Mouse (Mus musculus): ENCODE data around the gene Tifab. TPM values are rescaled to one million over a fixed set of nuclear protein-coding genes. Genes with fewer than 3 reads are reported as not detected.
A peak's percentile ranks its signal among the peaks of the same experiment; 100 is the strongest.

Gene Tifab
- polyA plus RNA-seq, 1 experiment, result 20.8 TPM

- peaks cover 30% of the 10 kb centered on the region; the same call in 1 of the 2 replicates for H3K4me1 ChIP-seq (ENCODE audit: control insufficient read depth, insufficient read depth, insufficient read length)
- peak in 1 of 2 experiments; percentile 37 for DNase-seq (ENCODE audit: low read depth in 1 of 2, low spot score in 2 of 2)
- no peaks in the 10 kb centered on the region for H3K27me3 ChIP-seq (ENCODE audit: control insufficient read depth, insufficient read depth, low read length)
- H3K27ac ChIP-seq (ENCODE audit: insufficient read depth, low read length), result peak overlapping the region; percentile 83
- WGBS, result under 1% methylated on average over 50 of the region's 50 CpGs
- H3K36me3 ChIP-seq (ENCODE audit: control insufficient read depth, insufficient read depth, low read length), result no peaks in the 10 kb centered on the region
- H3K4me3 ChIP-seq (ENCODE audit: extremely low read depth, insufficient read depth, insufficient read length), result peak overlapping the region; percentile 80
- TF ChIP-seq POLR2A (IDR thresholded peaks at IDR 0.05; ENCODE audit: low read depth, low read length), result no peak
- no peak for TF ChIP-seq CTCF (IDR thresholded peaks at IDR 0.05; ENCODE audit: extremely low read depth, insufficient read depth, insufficient read length, insufficient replicate concordance)
Measured at GRCm38 (mm10) chr13:56134631-56135181, 44.0 kb downstream of the Tifab start.

- Histone ChIP-seq H3K4me3 (ENCODE audit: extremely low read depth, insufficient read depth, insufficient read length) (peak overlapping the region; percentile 80; the same call in 1 of the 2 replicates), H3K27ac (ENCODE audit: insufficient read depth, low read length) (peak overlapping the region; percentile 83; the same call in 1 of the 2 replicates), H3K4me1 (ENCODE audit: control insufficient read depth, insufficient read depth, insufficient read length) (peaks cover 30% of the 10 kb centered on the region; the same call in 1 of the 2 replicates), H3K27me3 (ENCODE audit: control insufficient read depth, insufficient read depth, low read length) (no peaks in the 10 kb centered on the region), H3K36me3 (ENCODE audit: control insufficient read depth, insufficient read depth, low read length) (no peaks in the 10 kb centered on the region)
- WGBS, result 3% methylated on average over 5 of the region's 5 CpGs
- no peak for DNase-seq (ENCODE audit: low read depth in 1 of 2, low spot score in 2 of 2)
- TF ChIP-seq POLR2A (IDR thresholded peaks at IDR 0.05; ENCODE audit: low read depth, low read length) (no peak), CTCF (IDR thresholded peaks at IDR 0.05; ENCODE audit: extremely low read depth, insufficient read depth, insufficient read length, insufficient replicate concordance) (no peak)
Measured at GRCm38 (mm10) chr13:56134031-56134430, 44.7 kb downstream of the Tifab start.

DNA sequence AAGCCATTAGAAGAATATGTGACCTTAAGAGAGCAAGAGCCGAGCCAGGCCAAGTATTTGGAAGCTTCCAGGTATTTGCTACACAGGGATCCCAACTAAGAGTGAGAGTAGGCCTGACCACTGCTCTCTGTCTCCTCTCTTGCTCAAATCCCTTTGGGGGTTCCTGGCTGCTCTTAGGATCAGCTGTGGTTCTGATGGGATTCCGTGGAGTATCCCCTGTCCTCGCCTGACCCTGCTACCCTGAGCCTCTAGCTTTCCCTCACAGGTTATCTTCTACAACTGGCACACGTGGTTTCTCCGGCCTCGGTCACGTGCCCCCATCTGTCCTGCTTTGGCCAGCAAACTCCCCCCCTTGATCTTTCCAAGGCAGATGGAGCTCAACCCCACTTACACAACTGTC lies 45.7 kb downstream of the Tifab start:
- no peak for TF ChIP-seq POLR2A (IDR thresholded peaks at IDR 0.05; ENCODE audit: low read depth, low read length)
- TF ChIP-seq CTCF (IDR thresholded peaks at IDR 0.05; ENCODE audit: extremely low read depth, insufficient read depth, insufficient read length, insufficient replicate concordance), result no peak
- Histone ChIP-seq H3K4me3 (ENCODE audit: extremely low read depth, insufficient read depth, insufficient read length) (no peak overlapping the region; the same call in 1 of the 2 replicates), H3K27ac (ENCODE audit: insufficient read depth, low read length) (peak overlapping the region; percentile 11), H3K4me1 (ENCODE audit: control insufficient read depth, insufficient read depth, insufficient read length) (peaks cover 30% of the 10 kb centered on the region; the same call in 1 of the 2 replicates), H3K27me3 (ENCODE audit: control insufficient read depth, insufficient read depth, low read length) (no peaks in the 10 kb centered on the region), H3K36me3 (ENCODE audit: control insufficient read depth, insufficient read depth, low read length) (peaks cover 2% of the 10 kb centered on the region; the same call in 1 of the 2 replicates)
- no peak for DNase-seq (ENCODE audit: low read depth in 1 of 2, low spot score in 2 of 2)
- WGBS, result 21% methylated on average over 7 of the region's 7 CpGs

DNA sequence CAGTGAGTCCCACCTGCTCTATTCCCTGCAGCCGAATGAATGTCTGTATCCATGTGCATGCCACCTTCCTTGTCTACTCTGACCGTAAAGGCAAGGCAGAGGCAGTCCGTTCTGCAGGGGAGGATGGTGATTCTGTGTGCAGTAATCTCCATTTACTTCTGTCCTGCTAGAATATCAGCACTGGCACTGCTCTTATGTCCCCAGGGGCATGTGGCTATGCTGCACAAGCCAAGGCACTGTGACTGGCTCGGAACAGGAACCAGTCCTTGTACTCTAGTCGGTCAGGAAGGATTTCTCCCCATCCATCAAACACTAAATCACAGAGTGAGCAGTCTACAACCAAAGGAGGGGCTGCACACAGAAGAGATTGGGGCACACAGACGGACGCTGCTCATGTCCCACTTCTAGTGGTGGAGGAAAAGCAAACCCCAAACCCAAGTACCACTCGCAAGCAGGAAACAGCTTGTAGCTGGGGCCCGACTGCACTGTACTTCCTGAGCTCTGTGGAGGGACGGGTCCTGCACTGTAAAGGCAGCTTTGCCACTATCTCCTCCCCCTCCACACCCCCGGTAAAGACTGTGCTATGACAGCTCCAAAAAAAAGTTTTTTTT lies 46.3 kb downstream of the Tifab start:
- Histone ChIP-seq H3K36me3 (ENCODE audit: control insufficient read depth, insufficient read depth, low read length) (peaks cover 4% of the 10 kb centered on the region), H3K27ac (ENCODE audit: insufficient read depth, low read length) (0 out of 2 replicates have a peak overlapping the region, but pooled peaks have one; percentile 3), H3K4me3 (ENCODE audit: extremely low read depth, insufficient read depth, insufficient read length) (peak overlapping the region; percentile 8; the same call in 1 of the 2 replicates), H3K4me1 (ENCODE audit: control insufficient read depth, insufficient read depth, insufficient read length) (peaks cover 30% of the 10 kb centered on the region; the same call in 1 of the 2 replicates), H3K27me3 (ENCODE audit: control insufficient read depth, insufficient read depth, low read length) (no peaks in the 10 kb centered on the region)
- DNase-seq (ENCODE audit: low read depth in 1 of 2, low spot score in 2 of 2), result peak in 1 of 2 experiments; percentile 43
- whole genome bisulfite sequencing, result 10% methylated on average over 11 of the region's 11 CpGs
- TF ChIP-seq CTCF (IDR thresholded peaks at IDR 0.05; ENCODE audit: extremely low read depth, insufficient read depth, insufficient read length, insufficient replicate concordance) (no peak), POLR2A (IDR thresholded peaks at IDR 0.05; ENCODE audit: low read depth, low read length) (no peak)

DNA sequence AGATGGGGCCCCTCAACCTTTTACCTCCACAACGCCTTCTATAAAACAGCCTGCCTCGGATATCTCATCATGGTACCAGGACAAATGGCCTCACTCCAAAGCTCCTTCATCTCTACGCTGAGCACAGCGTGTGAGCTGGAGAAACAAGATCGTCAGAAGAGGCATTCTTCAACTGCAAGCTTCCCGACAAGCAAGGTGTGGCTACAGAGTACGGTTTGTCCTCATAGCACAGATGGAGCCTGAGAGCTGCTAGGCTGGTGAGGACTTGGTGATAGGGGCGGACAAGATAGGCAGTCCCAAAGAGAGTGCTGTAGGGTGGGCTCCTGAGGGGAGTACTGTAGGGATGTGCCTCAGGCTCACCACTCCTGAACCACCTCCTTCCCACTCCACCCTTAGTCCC lies 48.1 kb downstream of the Tifab start:
- 52% methylated on average over 8 of the region's 8 CpGs for WGBS
- no peak for TF ChIP-seq CTCF (IDR thresholded peaks at IDR 0.05; ENCODE audit: extremely low read depth, insufficient read depth, insufficient read length, insufficient replicate concordance)
- no peak overlapping the region for H3K27ac ChIP-seq (ENCODE audit: insufficient read depth, low read length)
- no peak overlapping the region for H3K4me3 ChIP-seq (ENCODE audit: extremely low read depth, insufficient read depth, insufficient read length)
- DNase-seq (ENCODE audit: low read depth in 1 of 2, low spot score in 2 of 2), result no peak
- peaks cover 23% of the 10 kb centered on the region; the same call in 1 of the 2 replicates for H3K4me1 ChIP-seq (ENCODE audit: control insufficient read depth, insufficient read depth, insufficient read length)
- no peaks in the 10 kb centered on the region for H3K27me3 ChIP-seq (ENCODE audit: control insufficient read depth, insufficient read depth, low read length)
- H3K36me3 ChIP-seq (ENCODE audit: control insufficient read depth, insufficient read depth, low read length), result peaks cover 14% of the 10 kb centered on the region

GRCm38 (mm10) chr13:56129578-56129977 lies 49.1 kb downstream of the Tifab start:
- Histone ChIP-seq H3K4me3 (ENCODE audit: extremely low read depth, insufficient read depth, insufficient read length) (no peak overlapping the region), H3K4me1 (ENCODE audit: control insufficient read depth, insufficient read depth, insufficient read length) (peaks cover 23% of the 10 kb centered on the region; the same call in 1 of the 2 replicates), H3K36me3 (ENCODE audit: control insufficient read depth, insufficient read depth, low read length) (peaks cover 17% of the 10 kb centered on the region), H3K27ac (ENCODE audit: insufficient read depth, low read length) (no peak overlapping the region), H3K27me3 (ENCODE audit: control insufficient read depth, insufficient read depth, low read length) (no peaks in the 10 kb centered on the region)
- no peak for DNase-seq (ENCODE audit: low read depth in 1 of 2, low spot score in 2 of 2)
- no peak for TF ChIP-seq POLR2A (IDR thresholded peaks at IDR 0.05; ENCODE audit: low read depth, low read length)
- TF ChIP-seq CTCF (IDR thresholded peaks at IDR 0.05; ENCODE audit: extremely low read depth, insufficient read depth, insufficient read length, insufficient replicate concordance), result no peak
- 57% methylated on average over 3 of the region's 3 CpGs for WGBS

DNA sequence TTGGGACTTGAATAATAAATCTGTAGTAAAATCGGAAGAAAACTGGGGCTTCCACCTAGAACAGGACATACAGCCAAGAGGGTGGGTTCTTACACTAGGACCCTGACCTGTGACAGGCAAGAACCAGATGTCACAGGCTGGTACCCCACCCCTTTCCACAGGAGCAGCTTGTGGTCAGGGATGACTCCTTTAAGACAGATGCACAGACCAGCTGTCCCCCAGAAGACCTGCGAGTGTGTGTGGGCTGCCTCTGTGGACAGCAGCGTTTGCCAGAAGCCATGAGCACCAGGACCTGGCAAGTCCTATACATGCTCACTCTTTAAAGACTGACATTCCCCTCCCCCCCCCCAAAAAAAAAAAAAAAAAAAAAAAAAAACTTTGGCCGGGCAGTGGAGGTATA lies 49.7 kb downstream of the Tifab start:
- Histone ChIP-seq H3K27me3 (ENCODE audit: control insufficient read depth, insufficient read depth, low read length) (no peaks in the 10 kb centered on the region), H3K27ac (ENCODE audit: insufficient read depth, low read length) (no peak overlapping the region), H3K4me3 (ENCODE audit: extremely low read depth, insufficient read depth, insufficient read length) (no peak overlapping the region), H3K36me3 (ENCODE audit: control insufficient read depth, insufficient read depth, low read length) (peaks cover 18% of the 10 kb centered on the region), H3K4me1 (ENCODE audit: control insufficient read depth, insufficient read depth, insufficient read length) (peaks cover 23% of the 10 kb centered on the region; the same call in 1 of the 2 replicates)
- DNase-seq (ENCODE audit: low read depth in 1 of 2, low spot score in 2 of 2), result no peak
- TF ChIP-seq CTCF (IDR thresholded peaks at IDR 0.05; ENCODE audit: extremely low read depth, insufficient read depth, insufficient read length, insufficient replicate concordance) (no peak), POLR2A (IDR thresholded peaks at IDR 0.05; ENCODE audit: low read depth, low read length) (no peak)
- 51% methylated on average over 4 of the region's 4 CpGs for WGBS

Data from spleen, adult 2 months (tissue).